Comparison of ENCODE assay signal across 8 mouse cellular contexts in the genomic region with DNA sequence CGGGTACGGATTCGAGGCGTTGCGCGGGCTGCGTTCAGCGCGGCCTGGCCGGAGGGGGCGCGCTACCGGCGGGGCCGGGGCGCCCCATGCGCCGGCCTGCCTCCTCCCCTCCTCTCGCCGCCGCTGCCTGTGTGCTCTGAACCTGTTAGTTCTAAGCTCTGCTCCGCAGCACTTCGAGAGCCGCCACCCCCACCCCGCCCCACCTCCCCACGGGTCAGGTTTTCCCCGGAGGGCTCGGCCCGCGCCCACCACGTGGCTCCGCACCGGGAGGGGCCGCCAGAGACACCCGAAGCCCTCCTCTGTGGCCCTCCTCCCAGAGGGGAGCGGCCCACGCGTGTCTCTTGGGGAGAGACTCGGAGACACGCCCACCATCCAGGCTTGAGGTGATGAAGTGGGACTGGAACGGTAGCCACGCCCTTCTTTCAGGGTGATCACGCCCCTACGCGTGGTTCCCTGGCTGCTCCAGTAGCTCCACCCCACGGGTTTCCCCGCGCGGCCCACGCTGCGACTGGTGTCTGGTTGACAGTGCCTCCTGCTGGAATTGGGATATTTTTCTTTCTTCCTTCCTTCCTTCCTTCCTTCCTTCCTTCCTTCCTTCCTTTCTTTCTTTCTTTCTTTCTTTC. TPM values are rescaled to one million over a fixed set of nuclear protein-coding genes. Genes with fewer than 3 reads are reported as not detected.
A peak's percentile ranks its signal among the peaks of the same experiment; 100 is the strongest.
DNase-seq lines count a peak whose midpoint lies in the region; ATAC-seq and TF ChIP-seq lines count a peak whose summit lies in the region.

Gene Kcnh4, minus strand, starts transcription at position 332 of the 623 bp plus-strand sequence.

- peak within 1 kb of the TSS; percentile 24 for H3K4me3 ChIP-seq in cerebellum, adult 2 months (replicated peaks; ENCODE audit: insufficient read depth, low read depth, low read length)
- peak within 1 kb of the TSS; percentile 33 for H3K4me3 ChIP-seq in heart, embryonic 11.5 days (ENCODE audit: low read depth, low read length)
- H3K4me3 ChIP-seq in liver, embryonic 12.5 days: peak within 1 kb of the TSS; percentile 47
- peak within 1 kb of the TSS; percentile 34 for H3K4me3 ChIP-seq in stomach, embryonic 16.5 days (replicated peaks; ENCODE audit: low read length)

- no peaks in the 10 kb centered on the region for H3K27me3 ChIP-seq in cerebellum, adult 2 months (ENCODE audit: control insufficient read depth, insufficient read depth, low read length)
- peaks cover 59% of the 10 kb centered on the region for H3K27me3 ChIP-seq in heart, embryonic 11.5 days (ENCODE audit: control insufficient read depth, insufficient read depth, low read length)
- peaks cover 86% of the 10 kb centered on the region for H3K27me3 ChIP-seq in liver, embryonic 12.5 days (replicated peaks)
- H3K27me3 ChIP-seq in stomach, embryonic 16.5 days (ENCODE audit: control insufficient read depth, insufficient read depth, low read length): peaks cover 34% of the 10 kb centered on the region

- no peak within 1 kb of the TSS for H3K9ac ChIP-seq in heart, embryonic 11.5 days (ENCODE audit: low read depth, low read length)
- H3K9ac ChIP-seq in liver, embryonic 12.5 days: no peak within 1 kb of the TSS
- no peak within 1 kb of the TSS for H3K9ac ChIP-seq in stomach, embryonic 16.5 days (ENCODE audit: low read length)

- H3K27ac ChIP-seq in cerebellum, adult 2 months (ENCODE audit: insufficient read depth, low read length): no peak within 1 kb of the TSS
- no peak within 1 kb of the TSS for H3K27ac ChIP-seq in heart, embryonic 11.5 days (ENCODE audit: low read depth, low read length)
- no peak within 1 kb of the TSS for H3K27ac ChIP-seq in liver, embryonic 12.5 days
- H3K27ac ChIP-seq in stomach, embryonic 16.5 days (ENCODE audit: low read length): no peak within 1 kb of the TSS

- no peaks in the 10 kb centered on the region for H3K36me3 ChIP-seq in heart, embryonic 11.5 days (ENCODE audit: control insufficient read depth, insufficient read depth, low read length)
- H3K36me3 ChIP-seq in liver, embryonic 12.5 days: no peaks in the 10 kb centered on the region
- no peaks in the 10 kb centered on the region for H3K36me3 ChIP-seq in stomach, embryonic 16.5 days (ENCODE audit: control insufficient read depth, insufficient read depth, low read length)

- H3K4me1 ChIP-seq in cerebellum, adult 2 months (ENCODE audit: control insufficient read depth, insufficient read depth, low read length): no peaks in the 10 kb centered on the region
- H3K4me1 ChIP-seq in heart, embryonic 11.5 days (ENCODE audit: control insufficient read depth, insufficient read depth, low read length): peaks cover 8% of the 10 kb centered on the region
- H3K4me1 ChIP-seq in liver, embryonic 12.5 days: peaks cover 29% of the 10 kb centered on the region
- H3K4me1 ChIP-seq in stomach, embryonic 16.5 days (ENCODE audit: control insufficient read depth, insufficient read depth, low read length): peaks cover 8% of the 10 kb centered on the region

- no peak for TF ChIP-seq POLR2A in cerebellum, adult 2 months (IDR thresholded peaks at IDR 0.05; ENCODE audit: borderline replicate concordance, insufficient read depth, low read length)

- H3K9me3 ChIP-seq in heart, embryonic 11.5 days (replicated peaks; ENCODE audit: control insufficient read depth, low read length): no peaks in the 10 kb centered on the region
- no peaks in the 10 kb centered on the region for H3K9me3 ChIP-seq in liver, embryonic 12.5 days (replicated peaks)
- no peaks in the 10 kb centered on the region for H3K9me3 ChIP-seq in stomach, embryonic 16.5 days (replicated peaks; ENCODE audit: control insufficient read depth, low read length)

- peak; percentile 30; the same call in 1 of the 2 replicates for TF ChIP-seq CTCF in cerebellum, adult 2 months (IDR thresholded peaks at IDR 0.05; ENCODE audit: borderline replicate concordance, insufficient read depth, low read depth, low read length)

- H3K4me2 ChIP-seq in heart, embryonic 11.5 days: peak within 1 kb of the TSS; percentile 61
- H3K4me2 ChIP-seq in liver, embryonic 12.5 days: peak within 1 kb of the TSS; percentile 78
- H3K4me2 ChIP-seq in stomach, embryonic 16.5 days (ENCODE audit: low read depth, low read length): peak within 1 kb of the TSS; percentile 52

- 2% methylated on average over 48 of the region's 51 CpGs for WGBS in cerebellum, adult 2 months
- under 1% methylated on average over 49 of the region's 51 CpGs for WGBS in heart, embryonic 11.5 days (ENCODE audit: insufficient replicate concordance)
- 2% methylated on average over 51 of the region's 51 CpGs for WGBS in liver, embryonic 12.5 days (ENCODE audit: insufficient replicate concordance)
- WGBS in stomach, embryonic 16.5 days: under 1% methylated on average over 51 of the region's 51 CpGs

- no peak for ATAC-seq in heart, embryonic 11.5 days (replicated peaks; ENCODE audit: insufficient number of reproducible peaks, low FRiP score, low TSS enrichment)
- no peak for ATAC-seq in liver, embryonic 12.5 days
- no peak for ATAC-seq in stomach, embryonic 16.5 days (ENCODE audit: insufficient read depth, low FRiP score)

- DNase-seq in cerebellum, adult 2 months: peak in 1 of 2 experiments; percentile 54
- no peak for DNase-seq in cerebellum, adult 8-10 months
- DNase-seq in cerebellum, postnatal 14 days: peak; percentile 45 to 62
- peak; percentile 40 to 70 for DNase-seq in kidney, postnatal 25 days
- DNase-seq in naive thymus-derived CD4-positive, alpha-beta T cell, adult 2 months (ENCODE audit: low read depth): peak; percentile 89

RNA-seq across cellular contexts. Expression of gene Kcnh4, which starts in this region (rescaled TPM):
- polyA plus RNA-seq in cerebellum, adult 2 months (2012; rRNA removed): 0.38 and 0.49 TPM in 2 replicates
- polyA plus RNA-seq in heart, embryonic 11.5 days (2014; fragmentation: Nextera tagmentation; extraction: Ambion mirVana): not detected in 2 replicates
- not detected in 2 replicates for polyA plus RNA-seq in liver, embryonic 12.5 days (2016; fragmentation: Nextera tagmentation; extraction: Ambion mirVana)
- 0.14 and 0.22 TPM in 2 replicates for polyA plus RNA-seq in stomach, embryonic 16.5 days (2015; fragmentation: Nextera tagmentation; extraction: Ambion mirVana)
